Mouse (Mus musculus) spleen, postnatal 4 days (tissue): ENCODE measurements around the gene Wnt8b.
"Not testable (repeated sequence)": the region's sequence is repeated elsewhere in the genome, so short reads cannot be mapped to it uniquely, and the experiment has no call there.

Experiments
- DNase-seq, 2 experiments: peaks; one replicate each; pipeline ENCODE4 v3.0.0; 2022; ENCODE audit warnings: low spot score in 2 of 2

Gene Wnt8b

DNA sequence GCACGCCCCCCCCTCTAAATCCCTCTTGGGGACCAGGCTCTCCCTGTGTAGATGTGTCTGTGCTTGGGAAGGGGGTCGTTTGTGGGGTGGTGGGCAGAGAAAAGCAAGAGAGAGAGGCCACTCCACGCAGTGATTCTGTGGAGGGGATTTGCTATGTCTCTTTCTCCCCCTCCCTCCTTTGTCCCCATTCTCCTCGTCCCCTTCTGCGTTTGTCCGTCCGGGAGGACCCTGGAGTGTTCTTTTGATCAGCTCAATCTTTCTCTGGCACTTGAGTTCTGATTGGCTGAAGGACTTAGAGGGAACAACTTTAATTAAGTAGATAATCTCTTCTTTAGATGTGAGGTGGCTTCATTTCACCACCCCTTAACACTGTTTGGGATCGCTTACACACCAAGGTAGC, at the start of gene Wnt8b:
Gene Wnt8b, plus strand, starts transcription at position 345 of the 400 bp plus-strand sequence.
- no peak for DNase-seq

DNA sequence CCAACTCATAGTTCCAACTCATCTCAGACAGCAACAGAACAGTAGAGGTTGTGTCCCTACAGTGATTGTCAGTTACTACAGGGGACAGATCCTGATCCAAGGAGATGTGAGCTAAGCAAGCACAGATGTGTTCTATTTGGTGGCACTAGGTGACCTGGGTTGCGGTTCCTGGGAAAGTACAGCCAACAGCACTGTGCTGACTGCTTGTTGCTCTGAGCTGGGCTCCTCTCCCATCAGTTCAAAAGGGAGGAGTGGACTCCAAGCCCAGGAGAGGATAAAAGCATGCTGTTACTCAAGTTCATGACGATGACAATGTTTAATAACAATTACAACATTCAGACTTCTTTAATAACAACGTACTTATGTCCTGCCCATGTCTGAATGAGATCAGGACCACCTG, 47.5 kb upstream of the Wnt8b start:
- DNase-seq: no peak

DNA sequence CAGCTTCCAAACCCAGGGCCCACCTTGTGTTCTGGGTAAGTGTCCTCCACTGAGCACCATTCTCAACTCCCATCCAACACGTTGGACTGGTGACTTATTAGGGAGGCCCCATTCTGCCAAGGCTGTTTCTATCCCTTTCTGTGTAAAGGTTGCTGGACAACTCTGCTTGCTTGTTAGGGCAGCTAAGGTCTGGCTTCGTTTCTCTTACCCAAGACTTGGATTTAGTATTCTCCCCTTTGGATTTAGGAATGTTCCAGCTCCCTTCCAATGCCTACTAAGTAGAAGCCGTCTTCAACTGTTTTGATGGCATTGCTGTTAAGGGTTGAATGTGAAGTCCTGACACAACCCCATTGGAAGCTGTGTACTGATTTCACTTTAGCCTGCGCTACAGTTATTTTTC, 45.3 kb upstream of the Wnt8b start:
- no peak for DNase-seq

DNA sequence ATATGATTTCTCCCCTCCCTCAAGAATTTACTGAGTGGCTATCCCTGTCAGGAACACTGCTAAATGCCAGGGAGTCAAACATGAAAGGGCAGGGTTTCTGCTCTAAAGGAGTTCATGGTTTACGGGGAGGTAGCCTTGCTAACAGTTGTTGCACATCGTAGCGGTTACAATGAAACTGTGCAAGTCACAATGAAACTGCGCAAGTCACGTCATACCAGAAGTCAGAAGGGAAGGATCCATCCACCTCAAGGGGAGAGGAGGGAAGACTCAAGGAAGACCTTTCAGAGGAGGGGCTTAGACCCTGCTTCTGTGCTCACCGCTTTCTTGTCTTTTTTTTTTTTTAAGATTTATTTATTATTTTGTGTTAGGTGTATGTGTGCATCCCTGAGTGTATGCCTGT, 38.4 kb upstream of the Wnt8b start:
- DNase-seq: no peak

GRCm38 (mm10) chr19:44455356-44455755, 37.9 kb upstream of the Wnt8b start:
- no peak for DNase-seq

- DNase-seq: peak in 1 of 2 experiments; percentile 30
Measured at GRCm38 (mm10) chr19:44457359-44458055, 35.8 kb upstream of the Wnt8b start.

- DNase-seq: no peak
Measured at GRCm38 (mm10) chr19:44458696-44459095, 34.6 kb upstream of the Wnt8b start.

GRCm38 (mm10) chr19:44460441-44460840, 32.8 kb upstream of the Wnt8b start:
- no peak for DNase-seq

GRCm38 (mm10) chr19:44461500-44461899, 31.8 kb upstream of the Wnt8b start:
- no peak for DNase-seq

DNA sequence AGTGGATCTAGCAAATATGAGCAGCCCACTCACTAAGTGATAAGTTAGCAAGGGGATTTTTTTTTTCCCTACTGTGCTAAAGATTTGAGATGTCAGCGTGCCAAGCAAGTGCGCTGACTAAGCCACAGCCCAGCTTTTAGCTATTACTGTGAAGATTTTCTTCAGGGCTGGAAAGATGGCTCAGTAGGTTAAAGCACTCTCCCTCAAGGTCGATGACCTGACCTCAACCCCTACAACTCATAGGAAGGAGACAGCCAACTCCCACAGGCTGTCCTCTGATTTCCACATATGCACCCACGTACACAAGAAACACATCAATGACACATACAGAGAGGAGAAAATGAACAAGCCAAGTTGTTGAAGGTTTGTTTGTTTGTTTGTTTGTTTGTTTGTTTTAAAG, 31.1 kb upstream of the Wnt8b start:
- no peak for DNase-seq

DNA sequence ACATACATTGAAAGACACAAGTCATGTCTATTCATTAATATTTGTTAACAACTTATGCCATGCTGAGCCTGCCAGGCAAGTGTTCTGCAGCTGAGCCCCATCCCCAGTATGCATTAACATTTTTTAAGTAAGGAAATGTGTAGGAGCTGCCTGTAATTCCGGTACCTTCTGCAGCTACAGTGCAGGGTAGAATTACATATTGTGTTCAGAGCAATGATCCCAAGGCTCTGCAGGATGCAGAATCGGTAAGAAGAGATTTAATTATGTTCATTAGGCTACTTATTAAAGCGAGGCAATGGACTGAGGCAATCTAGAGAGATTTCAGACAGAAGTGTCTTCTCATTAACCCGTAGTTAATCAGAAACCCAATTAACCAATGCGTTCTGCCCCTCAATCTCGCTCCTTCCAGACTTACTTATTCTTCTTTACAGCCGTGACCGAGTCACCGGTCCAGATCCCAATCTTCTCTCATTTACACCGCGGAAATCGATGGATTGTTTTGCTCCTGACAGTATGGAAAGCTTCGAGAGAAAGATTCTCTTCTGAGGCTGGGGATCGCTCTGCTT, 27.2 kb upstream of the Wnt8b start:
- not testable (repeated sequence) for DNase-seq

DNA sequence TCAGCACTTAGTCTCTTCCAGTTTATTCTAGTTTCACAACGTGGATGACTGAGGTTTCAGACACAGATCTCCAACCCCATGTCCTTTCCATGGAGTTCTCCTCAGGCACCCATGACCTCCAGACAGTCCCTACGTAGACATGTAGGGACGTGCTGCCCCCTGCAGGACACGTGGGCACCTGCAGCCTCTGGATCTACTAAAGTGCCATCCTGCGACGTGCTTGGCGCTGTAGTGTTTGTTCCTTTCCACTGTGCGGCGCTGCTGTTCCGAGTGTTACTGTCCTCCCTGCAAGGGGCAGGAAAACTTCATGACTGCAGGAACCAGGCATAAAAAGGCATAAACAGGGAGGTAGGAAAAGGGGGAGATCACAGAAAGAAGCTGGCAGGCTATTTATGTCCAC, 19.1 kb upstream of the Wnt8b start:
- DNase-seq: peak; percentile 76 to 92

DNA sequence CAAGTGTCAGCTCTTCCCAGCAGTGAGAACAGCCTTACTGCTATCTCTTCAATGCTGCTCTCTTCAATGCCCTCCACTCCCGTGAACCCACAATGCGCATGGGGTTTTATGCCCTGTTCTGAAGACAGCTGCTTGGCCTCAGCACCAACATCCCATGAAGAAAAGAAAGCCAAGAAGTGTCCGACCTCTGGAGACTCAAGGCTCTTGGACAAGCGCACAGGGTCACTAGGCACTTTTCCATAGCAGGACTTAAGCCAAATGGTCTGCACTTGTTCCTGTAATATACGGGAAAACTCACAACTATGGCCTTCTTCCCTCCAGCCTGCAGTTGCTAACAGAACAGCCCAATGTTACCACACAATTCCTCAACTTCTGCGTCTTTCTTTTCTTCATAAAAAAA, 18.0 kb upstream of the Wnt8b start:
- no peak for DNase-seq

DNA sequence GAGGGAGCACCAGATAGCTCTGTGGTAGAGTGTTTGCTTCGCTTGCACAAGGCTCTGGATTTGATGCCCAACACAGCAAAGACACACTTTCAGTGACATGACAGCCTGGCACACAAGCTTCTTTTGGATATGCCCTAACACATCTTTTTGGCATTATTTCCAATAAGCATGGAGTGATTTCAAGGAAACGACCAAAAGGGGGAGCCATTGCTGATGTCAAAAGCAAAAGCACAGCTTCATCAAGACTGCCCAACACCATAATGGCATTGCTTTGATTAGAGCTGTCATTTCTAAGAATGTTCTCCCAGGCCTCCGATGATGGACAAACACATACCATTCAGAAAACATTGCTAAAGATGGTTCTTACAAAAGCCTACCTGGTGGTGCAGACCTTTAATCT, 16.7 kb upstream of the Wnt8b start:
- DNase-seq: no peak

DNA sequence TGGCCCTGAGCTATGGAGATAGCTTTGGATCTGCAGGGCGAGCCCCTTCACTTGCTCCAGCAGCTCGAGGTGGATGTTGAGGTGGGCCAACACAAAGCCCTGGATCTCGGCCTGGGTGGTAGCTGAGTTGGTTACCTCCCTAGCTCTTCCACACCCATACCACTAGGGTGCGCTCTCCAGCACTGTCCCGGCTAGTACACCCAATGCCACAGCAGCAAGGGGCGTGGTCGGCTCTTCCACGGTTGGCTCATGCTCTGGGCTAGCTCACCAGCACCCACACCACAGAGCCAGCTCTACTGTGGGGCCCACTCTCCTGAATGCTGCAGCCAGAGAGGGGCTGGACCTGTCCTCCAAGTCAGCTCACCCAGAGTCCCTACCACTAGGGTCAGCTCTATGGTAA, 6.0 kb upstream of the Wnt8b start:
- DNase-seq: peak; percentile 62 to 81

DNA sequence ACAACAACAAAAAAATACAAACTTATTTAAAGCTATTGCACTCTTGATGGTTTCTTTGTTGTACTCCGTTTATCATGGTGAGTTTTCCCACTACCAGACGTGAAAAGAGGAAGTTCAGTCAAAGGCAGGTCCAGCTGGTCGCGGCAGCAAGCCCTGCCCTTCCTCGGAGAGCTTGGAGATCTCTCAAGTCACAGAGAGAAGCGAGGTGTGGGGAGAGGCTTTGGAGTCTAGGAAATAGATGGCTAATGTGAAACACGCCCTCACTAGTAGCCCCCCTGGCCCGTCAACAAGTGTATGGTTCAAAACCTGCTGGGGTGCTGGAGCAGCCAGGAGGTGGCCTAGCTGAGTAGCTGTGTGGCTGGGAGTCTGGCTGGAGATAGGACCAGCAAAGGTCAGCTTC, 3.2 kb downstream of the Wnt8b start:
- no peak for DNase-seq

DNA sequence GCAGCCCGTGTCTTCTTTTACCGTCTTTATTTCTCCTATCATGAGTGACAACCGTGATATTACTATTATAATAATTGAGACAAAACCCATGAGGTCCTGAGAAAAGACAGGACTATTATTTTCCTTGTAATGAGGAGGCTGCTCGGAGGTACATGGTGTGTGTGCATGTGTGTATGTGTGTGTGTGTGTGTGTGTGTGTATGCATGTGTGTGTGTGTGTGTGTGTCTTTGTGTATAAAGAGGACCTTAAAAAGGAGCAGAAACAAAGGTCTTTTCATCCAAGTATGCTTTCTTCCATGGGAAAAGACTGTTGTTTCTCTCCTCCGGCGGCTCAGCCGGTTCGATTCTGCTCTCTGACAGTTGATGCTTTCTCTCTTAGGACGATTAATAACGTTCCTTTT, 3.7 kb downstream of the Wnt8b start:
- no peak for DNase-seq

DNA sequence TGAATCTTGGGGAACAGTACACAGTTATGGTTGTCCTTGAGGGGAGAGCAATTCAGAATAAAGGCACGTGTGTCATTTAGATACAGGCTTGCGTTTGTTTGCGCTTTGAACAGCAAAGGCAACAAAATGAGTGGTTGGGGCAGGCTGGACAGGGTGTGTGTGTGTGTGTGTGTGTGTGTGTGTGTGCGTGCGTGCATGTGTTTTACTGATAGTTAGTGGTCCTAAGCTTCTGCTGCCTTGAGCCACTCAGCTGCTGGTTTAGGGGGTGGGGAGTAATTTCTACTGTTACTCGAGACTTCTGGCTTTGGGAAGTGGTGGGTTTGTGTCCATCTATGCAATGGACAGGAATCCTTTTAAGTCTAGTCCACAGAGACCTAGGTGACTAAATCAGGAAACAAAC, 5.7 kb downstream of the Wnt8b start:
- DNase-seq: no peak

- DNase-seq: no peak
Measured at GRCm38 (mm10) chr19:44500240-44500639, 7.0 kb downstream of the Wnt8b start.

GRCm38 (mm10) chr19:44501925-44502324, 8.7 kb downstream of the Wnt8b start:
- no peak for DNase-seq

GRCm38 (mm10) chr19:44502741-44503140, 9.5 kb downstream of the Wnt8b start:
- no peak for DNase-seq

GRCm38 (mm10) chr19:44510534-44511175, 17.4 kb downstream of the Wnt8b start:
- DNase-seq: no peak
